Mouse (Mus musculus): ENCODE results near the gene Il22ra2. TPM values are rescaled to one million over a fixed set of nuclear protein-coding genes. Genes with fewer than 3 reads are reported as not detected.

Gene Il22ra2
- polyA plus RNA-seq, 1 experiment from 2014 or later = not detected

DNA sequence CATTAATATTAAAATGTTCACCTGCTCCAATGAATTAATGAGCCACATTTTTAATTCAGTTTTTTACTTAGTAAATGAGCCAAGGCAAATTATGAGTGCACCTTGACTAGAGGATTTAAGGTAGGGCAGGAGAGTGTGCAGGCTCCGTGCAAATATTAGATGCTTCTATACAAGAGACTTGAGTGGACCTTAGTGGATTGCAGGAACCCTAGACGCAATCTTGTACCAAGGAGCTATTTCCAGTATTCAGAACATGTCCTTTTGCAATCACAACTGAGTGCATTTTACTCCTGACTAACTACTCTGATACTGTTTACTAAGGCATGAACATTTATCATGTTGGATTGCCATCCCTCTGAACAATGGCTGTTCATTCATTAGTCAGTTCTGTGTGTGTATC is 10.2 kb upstream of the Il22ra2 start:
- no peak overlapping the region for H3K27ac ChIP-seq (replicated peaks)
- no peak overlapping the region for H3K9ac ChIP-seq
- no peaks in the 10 kb centered on the region for H3K4me1 ChIP-seq (replicated peaks)
- H3K4me2 ChIP-seq = no peak overlapping the region
- WGBS = 54% methylated on average over 2 of the region's 2 CpGs
- H3K9me3 ChIP-seq = no peaks in the 10 kb centered on the region
- no peaks in the 10 kb centered on the region for H3K27me3 ChIP-seq
- H3K36me3 ChIP-seq = peaks cover 8% of the 10 kb centered on the region; the same call in 1 of the 2 replicates
- no peak overlapping the region for H3K4me3 ChIP-seq
- ATAC-seq (ENCODE audit: low FRiP score, low read depth) = no peak

DNA sequence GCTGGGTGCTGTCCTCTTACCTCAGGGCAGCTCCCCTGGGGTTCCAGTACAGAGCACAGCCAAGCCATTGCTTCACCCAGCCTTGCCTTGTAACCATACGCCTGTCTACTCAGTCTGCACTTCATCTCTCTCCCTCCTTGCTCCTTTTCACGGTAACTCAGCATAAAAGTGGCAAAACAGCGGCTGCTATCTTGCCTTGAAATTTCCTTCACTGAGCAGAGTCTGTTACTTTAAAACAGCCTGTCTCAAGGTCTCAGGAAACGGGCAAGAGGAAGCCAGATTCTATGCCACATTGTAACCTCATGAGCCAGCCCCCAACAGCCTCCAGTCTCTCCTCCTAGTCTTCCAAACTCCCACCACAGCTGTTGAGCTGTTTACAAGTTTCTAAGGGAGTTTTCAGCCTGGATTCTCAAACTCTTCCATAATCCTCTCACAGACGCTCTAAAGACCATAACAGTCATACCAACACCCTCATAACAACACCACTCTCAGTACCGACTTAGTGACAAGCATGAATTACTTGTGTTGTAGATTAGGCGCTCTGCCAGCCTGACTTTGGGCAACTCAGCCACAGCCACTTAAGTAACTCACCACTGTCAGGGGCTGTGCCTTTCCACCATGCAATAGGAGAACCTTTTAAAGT is 8.6 kb upstream of the Il22ra2 start:
- Histone ChIP-seq H3K4me1 (replicated peaks) (no peaks in the 10 kb centered on the region), H3K27me3 (no peaks in the 10 kb centered on the region), H3K27ac (replicated peaks) (no peak overlapping the region), H3K36me3 (0 out of 2 replicates have a peak, but pooled peaks cover 5% of the 10 kb centered on the region), H3K9ac (no peak overlapping the region), H3K4me2 (no peak overlapping the region), H3K4me3 (no peak overlapping the region), H3K9me3 (no peaks in the 10 kb centered on the region)
- no peak for ATAC-seq (ENCODE audit: low FRiP score, low read depth)
- WGBS = 72% methylated on average over 7 of the region's 7 CpGs

DNA sequence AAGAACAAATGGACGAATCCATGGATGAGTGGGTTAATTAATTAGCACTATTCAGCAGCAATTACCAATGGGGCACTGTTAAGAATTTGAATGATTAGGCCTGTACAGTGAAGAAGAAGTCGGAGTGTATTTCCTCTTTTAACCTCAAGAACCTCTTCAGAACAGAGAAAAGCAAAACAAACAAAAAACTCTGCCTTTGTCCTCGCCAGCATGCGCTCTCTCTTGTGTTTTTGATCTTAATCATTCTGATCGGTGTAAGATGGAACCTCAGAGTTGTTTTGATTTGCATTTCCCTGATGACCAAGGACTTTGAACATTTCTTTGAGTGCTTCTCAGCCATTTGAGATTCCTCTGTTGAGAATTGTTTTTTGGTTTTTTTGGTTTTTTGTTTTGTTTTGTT is 2.1 kb upstream of the Il22ra2 start:
- Histone ChIP-seq H3K4me2 (no peak overlapping the region), H3K4me3 (no peak overlapping the region)
- ATAC-seq (ENCODE audit: low FRiP score, low read depth) = no peak

DNA sequence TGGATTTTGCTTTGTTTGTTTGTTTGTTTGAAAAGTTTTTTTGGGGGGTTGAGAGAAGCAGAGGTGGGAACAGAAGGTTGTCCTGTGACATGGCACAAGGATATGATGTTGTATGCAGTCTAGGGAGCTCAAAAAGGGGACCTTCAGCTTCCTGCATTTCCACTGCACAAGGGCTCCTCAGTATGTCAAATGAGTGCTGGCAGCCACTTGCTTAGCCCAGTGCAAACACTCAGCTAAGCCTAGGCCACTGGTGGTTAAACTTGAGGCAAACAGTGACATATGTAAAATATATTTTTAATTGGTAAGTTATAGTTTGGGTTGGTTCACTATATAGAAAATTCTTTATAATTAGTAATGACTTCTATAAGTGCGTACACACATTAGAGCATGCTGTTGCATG is 2.8 kb downstream of the Il22ra2 start:
- Histone ChIP-seq H3K4me3 (no peak overlapping the region), H3K27me3 (no peaks in the 10 kb centered on the region), H3K4me1 (replicated peaks) (no peaks in the 10 kb centered on the region), H3K9ac (no peak overlapping the region), H3K36me3 (no peaks in the 10 kb centered on the region), H3K27ac (replicated peaks) (no peak overlapping the region), H3K4me2 (no peak overlapping the region), H3K9me3 (no peaks in the 10 kb centered on the region)
- no peak for ATAC-seq (ENCODE audit: low FRiP score, low read depth)
- 100% methylated on average over 1 of the region's 1 CpGs for WGBS

More for the DNA sequence above, 2.1 kb upstream of the Il22ra2 start:
- 54% methylated on average over 5 of the region's 5 CpGs for WGBS
- H3K9ac ChIP-seq = no peak overlapping the region
- no peaks in the 10 kb centered on the region for H3K4me1 ChIP-seq (replicated peaks)
- no peaks in the 10 kb centered on the region for H3K27me3 ChIP-seq
- H3K9me3 ChIP-seq = no peaks in the 10 kb centered on the region
- H3K27ac ChIP-seq (replicated peaks) = no peak overlapping the region
- H3K36me3 ChIP-seq = no peaks in the 10 kb centered on the region

DNA sequence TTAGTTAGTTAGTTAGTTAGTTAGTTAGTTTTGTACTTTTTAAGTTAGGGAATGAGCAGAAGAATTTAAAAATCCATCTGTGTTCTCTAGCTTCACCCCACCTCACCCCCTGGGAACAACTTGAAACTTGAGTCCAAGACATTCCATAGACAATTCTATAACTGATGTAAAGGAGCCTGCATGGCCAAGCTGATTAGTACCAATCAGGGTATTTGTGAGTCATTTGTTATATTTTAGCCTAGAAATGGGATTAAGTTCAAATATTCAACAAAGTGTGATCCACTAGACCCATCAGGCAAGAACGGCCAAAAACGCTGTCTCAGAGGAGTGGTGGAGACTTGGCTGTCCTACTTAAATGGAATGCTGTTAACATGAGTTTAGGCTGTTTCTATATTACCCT is 5.5 kb downstream of the Il22ra2 start:
- Histone ChIP-seq H3K27me3 (no peaks in the 10 kb centered on the region), H3K36me3 (no peaks in the 10 kb centered on the region), H3K9ac (no peak overlapping the region), H3K4me1 (replicated peaks) (no peaks in the 10 kb centered on the region), H3K27ac (replicated peaks) (no peak overlapping the region), H3K9me3 (no peaks in the 10 kb centered on the region), H3K4me3 (no peak overlapping the region), H3K4me2 (no peak overlapping the region)
- WGBS = 96% methylated on average over 2 of the region's 2 CpGs
- no peak for ATAC-seq (ENCODE audit: low FRiP score, low read depth)

DNA sequence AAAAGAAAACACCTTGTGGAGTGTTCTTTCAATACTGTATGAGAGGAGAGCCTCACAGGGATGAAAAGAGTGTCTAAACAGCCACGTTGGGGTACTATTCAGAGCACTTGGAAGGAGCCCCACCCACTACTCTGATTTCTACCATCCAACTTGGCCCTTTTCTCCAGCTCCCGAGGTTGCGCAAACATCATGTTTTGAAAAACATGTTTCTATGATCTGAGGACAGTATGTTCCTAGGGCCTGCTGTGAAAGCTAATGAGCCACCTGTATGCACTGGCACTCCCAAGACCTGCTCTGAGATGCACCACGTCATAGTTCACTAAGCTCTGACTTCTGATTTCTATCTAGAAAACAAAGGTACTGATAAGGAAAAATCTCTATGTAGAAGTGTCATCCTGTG is 6.0 kb downstream of the Il22ra2 start:
- ATAC-seq (ENCODE audit: low FRiP score, low read depth) = no peak
- Histone ChIP-seq H3K9me3 (no peaks in the 10 kb centered on the region), H3K36me3 (no peaks in the 10 kb centered on the region), H3K27me3 (no peaks in the 10 kb centered on the region), H3K4me2 (no peak overlapping the region), H3K9ac (no peak overlapping the region), H3K4me1 (replicated peaks) (no peaks in the 10 kb centered on the region), H3K27ac (replicated peaks) (no peak overlapping the region), H3K4me3 (no peak overlapping the region)
- 83% methylated on average over 4 of the region's 4 CpGs for WGBS

DNA sequence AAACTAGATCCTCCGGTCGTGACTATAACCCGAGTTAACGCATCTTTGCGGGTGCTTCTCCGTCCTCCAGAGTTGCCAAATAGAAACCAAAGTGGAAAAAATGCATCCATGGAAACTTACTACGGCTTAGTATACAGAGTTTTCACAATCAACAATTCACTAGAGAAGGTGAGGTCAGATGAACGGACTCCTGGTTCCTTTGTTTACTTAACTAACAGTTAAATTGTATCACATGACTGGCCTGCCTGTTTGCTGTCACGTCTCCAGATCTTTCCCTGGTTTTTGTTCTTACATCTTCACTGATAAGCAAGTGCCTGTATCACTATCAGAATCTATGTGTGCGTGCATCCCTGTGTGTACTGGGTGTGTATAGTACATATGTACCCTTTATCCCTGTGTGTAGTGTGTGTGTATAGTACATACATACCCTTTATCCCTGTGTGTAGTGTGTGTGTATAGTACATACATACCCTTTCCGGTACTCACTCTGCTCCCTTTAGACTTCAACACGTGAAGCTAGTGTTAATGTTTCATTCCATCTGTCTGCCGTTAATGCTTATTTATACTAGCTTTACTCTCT is 9.9 kb downstream of the Il22ra2 start:
- Histone ChIP-seq H3K27ac (replicated peaks) (no peak overlapping the region), H3K27me3 (no peaks in the 10 kb centered on the region), H3K36me3 (no peaks in the 10 kb centered on the region), H3K4me3 (no peak overlapping the region), H3K9ac (no peak overlapping the region), H3K4me1 (replicated peaks) (no peaks in the 10 kb centered on the region), H3K9me3 (no peaks in the 10 kb centered on the region), H3K4me2 (no peak overlapping the region)
- 80% methylated on average over 13 of the region's 13 CpGs for WGBS
- ATAC-seq (ENCODE audit: low FRiP score, low read depth) = no peak

DNA sequence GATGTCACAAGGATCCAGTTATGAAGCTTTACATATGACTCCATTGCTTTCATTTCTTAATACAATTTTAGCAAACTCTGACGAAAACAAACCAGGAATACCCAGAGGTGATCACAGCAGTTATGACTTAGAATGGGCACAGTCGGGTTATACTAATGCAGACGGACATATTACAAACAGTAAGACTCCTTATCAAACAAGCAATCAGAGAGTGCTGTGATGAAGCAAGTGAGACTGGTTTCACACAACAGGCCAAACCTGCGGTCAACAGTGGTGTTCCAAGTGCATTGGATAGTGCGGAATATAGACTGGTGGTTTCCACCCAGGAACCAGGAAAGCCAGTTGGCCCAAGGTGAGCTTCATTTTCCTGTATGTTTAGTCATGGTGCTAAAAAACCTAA is 17.1 kb downstream of the Il22ra2 start:
- Histone ChIP-seq H3K27ac (replicated peaks) (no peak overlapping the region), H3K27me3 (no peaks in the 10 kb centered on the region), H3K36me3 (no peaks in the 10 kb centered on the region), H3K4me1 (replicated peaks) (no peaks in the 10 kb centered on the region), H3K4me2 (no peak overlapping the region), H3K9me3 (no peaks in the 10 kb centered on the region), H3K4me3 (no peak overlapping the region), H3K9ac (no peak overlapping the region)
- WGBS = 94% methylated on average over 5 of the region's 5 CpGs
- ATAC-seq (ENCODE audit: low FRiP score, low read depth) = no peak

DNA sequence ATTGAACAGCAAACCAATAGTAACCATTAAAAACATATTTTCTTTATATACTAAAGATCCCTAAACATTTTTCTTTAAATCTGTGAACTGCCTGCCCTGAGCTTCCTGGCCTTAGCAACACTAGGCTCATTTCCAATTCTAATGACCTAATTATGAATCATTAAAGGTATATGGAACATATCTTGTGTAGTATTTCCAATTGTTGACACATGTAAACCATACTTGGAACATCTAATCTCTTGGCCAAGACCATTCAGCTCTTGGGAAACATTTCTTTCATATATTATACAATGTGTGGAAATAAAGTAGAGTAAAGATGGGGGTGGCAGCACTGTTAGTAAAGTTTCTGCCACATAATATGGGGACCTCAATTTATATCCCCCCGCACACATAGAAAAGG is 17.8 kb downstream of the Il22ra2 start:
- Histone ChIP-seq H3K4me2 (no peak overlapping the region), H3K9ac (no peak overlapping the region), H3K4me1 (replicated peaks) (no peaks in the 10 kb centered on the region), H3K9me3 (no peaks in the 10 kb centered on the region), H3K4me3 (no peak overlapping the region), H3K36me3 (no peaks in the 10 kb centered on the region), H3K27me3 (no peaks in the 10 kb centered on the region), H3K27ac (replicated peaks) (no peak overlapping the region)
- 97% methylated on average over 1 of the region's 1 CpGs for WGBS
- ATAC-seq (ENCODE audit: low FRiP score, low read depth) = no peak

DNA sequence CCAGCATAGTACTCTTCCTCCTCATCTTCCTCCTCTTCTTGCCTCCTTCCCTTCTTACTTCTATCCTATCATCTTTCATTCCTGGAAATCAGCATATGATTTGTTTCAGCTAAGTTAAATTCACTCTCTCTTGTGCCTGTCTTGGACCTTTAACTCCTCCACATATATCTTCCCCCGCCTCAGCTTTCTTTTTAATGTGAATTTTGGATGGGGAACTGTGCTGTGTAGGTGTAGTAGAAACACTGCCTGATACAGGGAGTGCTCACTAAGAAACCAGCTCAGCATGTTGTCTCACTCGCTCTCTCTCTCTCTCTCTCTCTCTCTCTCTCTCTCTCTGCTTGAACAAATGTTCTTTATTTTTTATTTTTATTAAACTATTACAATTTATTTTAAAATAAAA is 23.3 kb downstream of the Il22ra2 start:
- H3K4me2 ChIP-seq = no peak overlapping the region
- ATAC-seq (ENCODE audit: low FRiP score, low read depth) = no peak
- 91% methylated on average over 2 of the region's 2 CpGs for WGBS
- H3K9ac ChIP-seq = no peak overlapping the region
- H3K4me1 ChIP-seq (replicated peaks) = no peaks in the 10 kb centered on the region
- no peak overlapping the region for H3K4me3 ChIP-seq
- no peaks in the 10 kb centered on the region for H3K27me3 ChIP-seq
- no peaks in the 10 kb centered on the region for H3K36me3 ChIP-seq
- H3K27ac ChIP-seq (replicated peaks) = no peak overlapping the region
- H3K9me3 ChIP-seq = no peaks in the 10 kb centered on the region

DNA sequence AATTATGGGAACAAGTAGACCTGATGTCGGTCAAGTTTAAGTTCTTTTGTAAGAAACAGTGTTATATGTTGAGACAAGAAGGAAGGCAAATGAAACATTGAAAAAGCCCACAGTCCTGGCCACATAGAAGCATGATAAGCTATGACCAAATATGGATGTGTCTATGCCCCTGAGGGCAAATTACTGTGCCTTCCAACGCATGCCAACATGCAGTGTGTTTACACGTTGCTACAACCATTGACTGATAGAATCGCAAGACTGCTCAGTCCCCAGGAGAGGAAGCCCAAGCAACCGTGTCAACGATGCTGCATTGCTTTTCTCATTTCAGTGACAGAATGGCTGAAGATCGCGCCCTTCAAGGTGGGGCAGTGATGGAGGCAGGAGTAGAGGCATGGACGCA is 35.6 kb downstream of the Il22ra2 start:
- ATAC-seq (ENCODE audit: low FRiP score, low read depth) = no peak

DNA sequence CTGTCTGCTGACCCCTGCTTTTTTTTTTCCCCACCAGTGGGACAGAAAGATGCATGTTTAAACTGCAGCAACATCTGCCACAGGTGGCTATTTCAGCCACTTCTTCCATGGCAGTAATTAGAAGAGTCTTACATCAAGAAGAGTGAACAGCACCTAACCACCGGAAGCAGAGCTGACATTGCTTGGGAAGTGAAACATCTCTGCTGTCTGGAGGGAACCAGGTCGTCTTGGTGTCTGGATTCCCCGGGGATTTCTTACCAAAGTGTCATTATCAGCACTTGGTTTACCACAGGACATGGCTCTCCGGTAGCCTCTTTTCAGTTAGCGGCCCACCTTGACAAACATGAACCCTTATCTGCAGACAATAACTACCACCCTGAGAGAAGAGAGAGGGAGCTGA is 38.2 kb downstream of the Il22ra2 start:
- no peaks in the 10 kb centered on the region for H3K4me1 ChIP-seq (replicated peaks)
- H3K27ac ChIP-seq (replicated peaks) = no peak overlapping the region
- H3K4me3 ChIP-seq = no peak overlapping the region
- ATAC-seq (ENCODE audit: low FRiP score, low read depth) = no peak
- no peaks in the 10 kb centered on the region for H3K27me3 ChIP-seq
- H3K9ac ChIP-seq = no peak overlapping the region
- no peaks in the 10 kb centered on the region for H3K36me3 ChIP-seq
- 93% methylated on average over 5 of the region's 5 CpGs for WGBS
- H3K4me2 ChIP-seq = no peak overlapping the region
- H3K9me3 ChIP-seq = no peaks in the 10 kb centered on the region

More for the DNA sequence above, 35.6 kb downstream of the Il22ra2 start:
- H3K4me3 ChIP-seq = no peak overlapping the region
- no peak overlapping the region for H3K9ac ChIP-seq
- H3K4me1 ChIP-seq (replicated peaks) = no peaks in the 10 kb centered on the region
- WGBS = 82% methylated on average over 9 of the region's 9 CpGs
- H3K4me2 ChIP-seq = no peak overlapping the region
- no peaks in the 10 kb centered on the region for H3K9me3 ChIP-seq
- H3K27me3 ChIP-seq = no peaks in the 10 kb centered on the region
- H3K36me3 ChIP-seq = no peaks in the 10 kb centered on the region
- no peak overlapping the region for H3K27ac ChIP-seq (replicated peaks)

DNA sequence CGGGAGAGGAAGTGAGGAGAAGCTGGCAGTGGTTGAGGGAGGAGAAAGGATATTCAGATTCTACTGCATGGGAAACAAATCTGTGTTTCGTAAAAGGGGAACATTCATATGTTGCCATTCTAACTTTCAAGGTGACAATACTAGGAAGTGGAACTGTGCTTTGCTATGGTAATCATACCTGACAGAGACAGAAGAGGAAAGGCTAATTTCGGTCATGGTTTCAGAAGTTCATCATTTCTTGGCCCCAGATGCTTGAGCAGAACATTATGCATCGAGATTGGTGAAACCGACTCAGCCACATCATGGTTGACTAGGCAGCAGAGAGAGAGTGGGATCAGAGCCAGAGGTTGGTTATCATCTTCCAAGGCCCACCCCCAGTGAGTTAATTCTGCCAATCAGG is 47.2 kb downstream of the Il22ra2 start:
- H3K4me1 ChIP-seq (replicated peaks) = no peaks in the 10 kb centered on the region
- no peak for ATAC-seq (ENCODE audit: low FRiP score, low read depth)
- H3K4me3 ChIP-seq = no peak overlapping the region
- WGBS = 87% methylated on average over 5 of the region's 5 CpGs
- no peak overlapping the region for H3K9ac ChIP-seq
- H3K27me3 ChIP-seq = no peaks in the 10 kb centered on the region
- no peaks in the 10 kb centered on the region for H3K9me3 ChIP-seq
- no peak overlapping the region for H3K27ac ChIP-seq (replicated peaks)
- H3K4me2 ChIP-seq = no peak overlapping the region
- H3K36me3 ChIP-seq = no peaks in the 10 kb centered on the region
